Mouse (Mus musculus): ENCODE data around the gene Ess2.
A peak's percentile ranks its signal among the peaks of the same experiment; 100 is the strongest.
"Not testable (repeated sequence)": the region's sequence is repeated elsewhere in the genome, so short reads cannot be mapped to it uniquely, and the experiment has no call there.

The Ess2 gene

DNA sequence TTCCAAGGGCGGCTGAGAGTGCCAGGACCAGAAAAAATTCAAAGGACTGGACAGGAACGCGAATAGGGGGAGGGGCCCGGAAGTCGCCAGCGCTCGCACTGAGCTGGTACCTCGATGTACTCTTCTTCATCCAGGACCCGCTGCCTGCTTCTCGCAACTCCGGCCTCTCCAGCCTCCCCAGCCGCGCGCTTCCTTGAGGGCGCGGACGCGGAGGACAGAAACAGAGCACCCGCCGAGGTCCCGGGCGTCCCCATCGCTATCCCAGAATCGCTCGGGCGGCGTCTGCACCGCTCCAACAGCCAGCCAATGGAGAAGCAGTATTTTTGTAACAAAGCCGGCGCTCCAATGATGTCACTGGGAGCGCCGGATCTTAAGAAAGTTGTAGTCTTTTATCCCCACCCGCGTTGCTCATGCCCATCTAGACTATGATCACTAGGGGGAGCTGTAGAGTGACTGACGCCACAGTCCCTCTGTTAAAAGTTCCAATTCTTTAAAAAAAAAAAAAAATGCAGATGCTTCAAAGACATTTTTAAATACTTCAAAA is at the start of gene Ess2:
Gene Ess2 (minus strand): TSS at position 297 of the 544 bp plus-strand sequence.
- DNase-seq (ENCODE audit: low read depth): peak; percentile 98

GRCm38 (mm10) chr16:17956052-17956638 is 45.0 kb upstream of the Ess2 start:
- not testable (repeated sequence) for DNase-seq (ENCODE audit: low read depth)

GRCm38 (mm10) chr16:17951618-17952017 is 40.5 kb upstream of the Ess2 start:
- no peak for DNase-seq (ENCODE audit: low read depth)

- no peak for DNase-seq (ENCODE audit: low read depth)
Observed at GRCm38 (mm10) chr16:17950068-17950467, 38.9 kb upstream of the Ess2 start.

- DNase-seq (ENCODE audit: low read depth): no peak
Observed at GRCm38 (mm10) chr16:17949421-17949877, 38.3 kb upstream of the Ess2 start.

- no peak for DNase-seq (ENCODE audit: low read depth)
Observed at GRCm38 (mm10) chr16:17945081-17945831, 34.1 kb upstream of the Ess2 start.

GRCm38 (mm10) chr16:17943466-17943865 is 32.3 kb upstream of the Ess2 start:
- DNase-seq (ENCODE audit: low read depth): no peak

GRCm38 (mm10) chr16:17939255-17939751 is 28.2 kb upstream of the Ess2 start:
- DNase-seq (ENCODE audit: low read depth): no peak

GRCm38 (mm10) chr16:17938821-17939220 is 27.7 kb upstream of the Ess2 start:
- DNase-seq (ENCODE audit: low read depth): peak; percentile 73

DNA sequence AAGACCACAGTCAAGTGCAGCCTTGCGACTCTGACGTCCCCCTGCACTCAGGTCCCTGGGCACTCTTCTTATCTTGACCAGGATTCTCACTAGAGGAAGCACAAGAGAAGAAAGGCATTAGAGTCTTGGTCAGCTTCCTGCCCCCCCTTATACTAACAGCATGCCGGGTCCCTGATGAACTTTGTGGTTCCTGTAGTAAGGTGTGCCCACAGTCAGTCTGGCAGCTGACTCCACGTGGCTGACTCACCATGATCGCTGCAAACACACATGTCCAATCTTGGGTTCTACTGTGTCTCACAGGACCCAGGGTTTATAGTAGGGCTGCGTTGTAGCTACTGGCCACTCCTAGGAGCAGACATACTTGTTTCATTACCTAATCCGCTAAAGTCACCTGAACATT is 27.0 kb upstream of the Ess2 start:
- DNase-seq (ENCODE audit: low read depth): no peak

DNA sequence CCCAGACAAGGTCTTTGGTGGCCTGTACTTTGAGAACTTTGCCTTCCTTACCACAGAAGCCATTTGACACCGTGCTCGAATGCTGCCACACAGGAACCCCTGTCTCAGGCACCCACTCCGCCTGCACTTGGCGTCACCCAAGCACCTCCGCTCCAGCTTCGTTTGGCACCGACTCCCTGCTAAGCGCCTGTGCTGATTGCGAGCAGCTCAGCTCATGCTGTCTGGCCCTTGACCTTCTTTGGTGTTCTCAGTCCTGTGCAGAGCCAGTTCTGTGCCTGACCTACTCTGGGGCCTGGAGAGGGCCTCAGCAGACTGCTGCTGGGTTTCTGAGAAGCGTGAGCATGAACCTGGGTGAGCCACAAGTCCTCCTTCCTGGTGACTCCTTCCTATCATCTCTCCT is 25.6 kb upstream of the Ess2 start:
- no peak for DNase-seq (ENCODE audit: low read depth)

GRCm38 (mm10) chr16:17934445-17934910 is 23.3 kb upstream of the Ess2 start:
- DNase-seq (ENCODE audit: low read depth): peak; percentile 35

- DNase-seq (ENCODE audit: low read depth): no peak
Observed at GRCm38 (mm10) chr16:17933594-17934444, 22.7 kb upstream of the Ess2 start.

DNA sequence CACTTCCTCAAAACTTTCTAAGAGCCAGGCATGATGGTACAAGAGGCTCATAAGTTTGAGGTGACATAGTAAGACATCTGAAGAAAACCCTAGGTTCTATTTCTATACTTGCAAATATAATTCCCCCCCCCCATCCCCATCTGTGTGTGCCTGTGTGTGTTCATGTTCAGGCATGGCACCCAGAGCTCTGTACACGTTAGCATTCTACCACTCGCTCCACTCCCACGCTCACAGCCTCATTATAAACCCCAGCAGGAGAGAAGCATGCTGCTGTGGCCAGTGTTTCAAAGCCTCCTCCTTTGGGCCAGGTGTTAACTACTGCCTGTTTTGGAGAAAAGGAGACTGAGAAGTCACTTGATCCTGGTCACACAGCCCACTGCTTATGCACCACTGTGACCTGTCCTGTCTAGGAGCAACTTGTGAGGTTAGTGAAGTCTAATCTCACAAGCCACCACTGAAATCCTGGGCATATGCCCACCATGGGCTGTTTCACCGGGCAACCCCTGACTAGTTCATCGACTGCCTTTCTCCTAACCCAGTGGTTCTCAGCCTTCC is 20.8 kb upstream of the Ess2 start:
- DNase-seq (ENCODE audit: low read depth): no peak

- DNase-seq (ENCODE audit: low read depth): no peak
Observed at GRCm38 (mm10) chr16:17929631-17930030, 18.5 kb upstream of the Ess2 start.

DNA sequence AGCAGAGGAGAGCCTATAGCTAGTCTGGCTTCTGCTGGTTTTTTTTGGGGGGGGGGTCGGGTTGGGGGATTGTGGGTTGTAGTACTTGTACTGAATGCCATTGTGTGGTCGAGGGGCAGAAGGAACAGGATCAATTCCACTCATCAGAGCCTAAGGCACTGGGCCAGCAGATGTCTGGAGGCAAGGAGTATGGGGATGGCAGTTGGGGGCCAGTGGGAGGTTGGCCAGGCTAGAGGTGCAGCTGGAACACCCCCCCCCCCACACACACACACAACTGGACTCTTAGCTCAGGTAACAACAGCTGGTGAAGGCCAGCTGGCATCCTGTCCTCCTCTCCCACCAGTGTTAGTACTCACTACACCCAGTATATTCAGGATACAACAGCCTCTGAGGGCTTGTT is 18.1 kb upstream of the Ess2 start:
- DNase-seq (ENCODE audit: low read depth): no peak

DNA sequence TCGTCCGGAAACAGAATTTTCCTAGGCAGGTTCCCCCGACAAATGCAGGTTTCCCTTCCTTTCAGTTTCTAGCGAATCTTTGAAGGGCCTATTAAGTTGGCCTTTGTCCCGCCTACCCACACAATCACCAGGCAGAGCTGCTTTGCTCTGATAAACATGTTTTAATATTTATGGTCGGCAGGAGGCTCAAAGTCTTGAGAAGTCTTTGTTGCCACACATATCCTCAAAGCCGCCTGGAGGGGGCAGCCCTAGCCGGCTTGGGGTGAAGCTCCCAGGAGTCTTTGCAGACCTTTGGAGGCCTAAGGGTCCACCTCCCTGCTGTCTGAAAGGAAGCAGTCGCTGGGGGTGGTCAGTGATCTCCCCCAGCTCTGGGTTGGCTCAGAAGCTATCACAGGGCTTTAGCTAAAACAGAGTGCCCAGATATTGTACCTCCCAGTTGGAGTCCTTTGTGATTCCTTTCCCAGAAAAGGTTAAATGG is 17.5 kb upstream of the Ess2 start:
- peak; percentile 93 for DNase-seq (ENCODE audit: low read depth)

DNA sequence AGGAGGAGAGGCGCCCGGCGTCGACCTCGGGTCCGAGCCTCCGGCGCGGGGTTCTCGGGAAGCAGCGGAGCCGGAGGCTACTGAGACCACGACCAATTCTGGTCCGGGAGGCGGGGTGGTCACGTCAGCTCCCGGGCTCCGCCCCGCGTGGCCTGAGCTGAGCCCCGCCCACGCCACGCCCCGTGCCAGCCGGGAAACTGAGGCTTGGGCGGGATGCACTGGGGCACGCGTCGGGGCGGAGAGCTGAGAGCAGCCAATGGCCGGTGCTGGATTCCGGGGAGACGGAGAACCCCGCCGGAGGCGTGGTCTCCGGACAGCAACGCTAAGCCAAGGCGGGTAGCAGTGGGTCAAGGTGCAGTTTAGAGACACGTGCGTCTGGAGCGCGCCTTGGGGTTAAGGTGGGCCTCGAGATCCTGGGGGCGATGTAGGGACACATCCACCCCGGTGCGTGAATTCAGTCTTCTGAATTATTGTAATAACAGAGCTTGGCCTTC is 17.0 kb upstream of the Ess2 start, which contains the start of gene Slc25a1:
Gene Slc25a1 (minus strand): TSS at position 133 of the 494 bp plus-strand sequence.
- peak; percentile 81 for DNase-seq (ENCODE audit: low read depth)

GRCm38 (mm10) chr16:17927351-17928082 is 16.4 kb upstream of the Ess2 start:
- peak; percentile 69 for DNase-seq (ENCODE audit: low read depth)

- no peak for DNase-seq (ENCODE audit: low read depth)
Observed at GRCm38 (mm10) chr16:17922163-17922538, 11.0 kb upstream of the Ess2 start.

Data from induced T-regulatory cell, adult 2 months (primary cell).